13 mouse cellular contexts compared by ENCODE assay signal in the genomic region with DNA sequence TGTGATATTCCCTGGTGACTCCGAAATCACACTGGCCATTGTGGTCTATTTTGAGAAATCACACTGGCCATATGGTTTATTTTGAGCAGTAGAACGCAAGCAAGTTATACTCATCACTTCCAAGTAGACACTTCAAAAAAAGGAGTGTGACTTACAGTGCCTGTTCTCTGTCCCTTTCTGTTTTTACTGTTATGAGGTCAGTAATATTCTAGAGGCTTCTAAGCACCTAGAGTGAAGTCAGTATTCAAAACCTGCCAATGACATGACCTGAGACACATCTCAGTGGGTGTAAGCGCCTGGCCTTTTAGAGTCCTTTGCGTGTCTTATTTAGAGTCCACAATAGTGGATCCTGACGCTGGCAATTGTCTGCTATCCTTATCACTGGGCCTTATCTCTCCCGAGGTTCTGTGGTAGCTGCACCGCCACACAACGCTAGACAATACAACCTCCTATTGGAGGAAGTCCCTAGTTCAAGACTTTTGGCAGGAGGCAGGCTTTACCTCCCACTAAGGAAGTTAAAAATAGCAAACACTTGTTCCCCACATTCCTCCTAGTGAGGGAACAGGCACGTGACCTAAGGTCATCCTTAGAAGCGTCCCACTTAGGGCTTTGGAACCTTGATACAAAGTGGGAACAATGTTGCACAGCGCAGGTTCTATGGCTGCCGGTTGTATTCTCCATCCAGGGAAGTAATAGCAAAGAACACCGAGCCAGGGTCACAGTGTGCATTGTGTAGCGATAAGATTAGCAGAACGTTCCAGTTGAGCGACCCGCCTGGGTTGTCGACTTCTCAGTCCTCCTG. TPM values are rescaled to one million over a fixed set of nuclear protein-coding genes. Genes with fewer than 3 reads are reported as not detected.
DNase-seq lines count a peak whose midpoint lies in the region; ATAC-seq lines count a peak whose summit lies in the region.
"Had no signal": no experiment of that assay in that cellular context is flagged by ENCODE, and none has a peak within 500 bp of the region (broad histone marks: within the 10 kb centered on the region; RNA-seq: fewer than 3 reads in every experiment).

No protein-coding gene starts in this region.

- DNase-seq in embryonic facial prominence, embryonic 10.5 days (ENCODE audit: low spot score): no peak
- peak; percentile 76 for DNase-seq in R1 (ENCODE audit: low read depth, low spot score)
- no peak for DNase-seq in hindbrain, embryonic 11.5 days (ENCODE audit: low spot score)
- no peak for DNase-seq in layer of hippocampus, postnatal 14 days (ENCODE audit: low spot score in 2 of 2)
- DNase-seq: adrenal gland, adult 8-10 months; right cerebral cortex, postnatal 25 days had no signal

- ATAC-seq in embryonic facial prominence, embryonic 12.5 days (ENCODE audit: insufficient number of reproducible peaks, insufficient read depth, low FRiP score, low TSS enrichment): 0 out of 2 replicates have a peak, but pooled peaks have one; percentile 15
- ATAC-seq in heart, embryonic 15.5 days (replicated peaks; ENCODE audit: insufficient number of reproducible peaks, insufficient read depth, low FRiP score, low read depth): peak; percentile 79
- peak; percentile 41; the same call in 1 of the 2 replicates for ATAC-seq in liver, embryonic 16.5 days (ENCODE audit: low read depth)
- no peak for ATAC-seq in hindbrain, embryonic 11.5 days (ENCODE audit: low FRiP score)
- no peak for ATAC-seq in forebrain, embryonic 15.5 days (replicated peaks)
- ATAC-seq: hindbrain, postnatal 0 days had no signal

- H3K27ac ChIP-seq in embryonic facial prominence, embryonic 12.5 days: no peak overlapping the region
- H3K27ac ChIP-seq in embryonic facial prominence, embryonic 10.5 days (replicated peaks): no peak overlapping the region
- peak overlapping the region; percentile 82 for H3K27ac ChIP-seq in heart, embryonic 15.5 days
- no peak overlapping the region for H3K27ac ChIP-seq in liver, embryonic 16.5 days (ENCODE audit: low read length)
- no peak overlapping the region for H3K27ac ChIP-seq in hindbrain, embryonic 11.5 days (ENCODE audit: low read depth, low read length)
- H3K27ac ChIP-seq in forebrain, embryonic 15.5 days (replicated peaks): no peak overlapping the region
- H3K27ac ChIP-seq: hindbrain, postnatal 0 days; midbrain, embryonic 12.5 days; stomach, embryonic 15.5 days had no signal

- H3K4me1 ChIP-seq in embryonic facial prominence, embryonic 12.5 days: no peaks in the 10 kb centered on the region
- H3K4me1 ChIP-seq in embryonic facial prominence, embryonic 10.5 days: no peaks in the 10 kb centered on the region
- H3K4me1 ChIP-seq in heart, embryonic 15.5 days (replicated peaks): peaks cover 29% of the 10 kb centered on the region
- peaks cover 6% of the 10 kb centered on the region for H3K4me1 ChIP-seq in liver, embryonic 16.5 days (ENCODE audit: control insufficient read depth, low read depth, low read length)
- no peaks in the 10 kb centered on the region for H3K4me1 ChIP-seq in hindbrain, embryonic 11.5 days (replicated peaks; ENCODE audit: control insufficient read depth, insufficient read depth, low read length)
- no peaks in the 10 kb centered on the region for H3K4me1 ChIP-seq in forebrain, embryonic 15.5 days
- H3K4me1 ChIP-seq: midbrain, embryonic 12.5 days; stomach, embryonic 15.5 days had no signal

- no peak overlapping the region for H3K4me2 ChIP-seq in embryonic facial prominence, embryonic 12.5 days (replicated peaks)
- H3K4me2 ChIP-seq in heart, embryonic 15.5 days: peak overlapping the region; percentile 9
- no peak overlapping the region for H3K4me2 ChIP-seq in liver, embryonic 16.5 days (ENCODE audit: low read depth, low read length)
- H3K4me2 ChIP-seq in hindbrain, embryonic 11.5 days (replicated peaks; ENCODE audit: low read depth, low read length): no peak overlapping the region
- H3K4me2 ChIP-seq in forebrain, embryonic 15.5 days (replicated peaks): no peak overlapping the region
- H3K4me2 ChIP-seq: midbrain, embryonic 12.5 days; stomach, embryonic 15.5 days had no signal

- H3K27me3 ChIP-seq in embryonic facial prominence, embryonic 12.5 days: no peaks in the 10 kb centered on the region
- no peaks in the 10 kb centered on the region for H3K27me3 ChIP-seq in embryonic facial prominence, embryonic 10.5 days (replicated peaks; ENCODE audit: low read depth, poor library complexity, severe bottlenecking)
- no peaks in the 10 kb centered on the region for H3K27me3 ChIP-seq in heart, embryonic 15.5 days
- no peaks in the 10 kb centered on the region for H3K27me3 ChIP-seq in liver, embryonic 16.5 days (ENCODE audit: control insufficient read depth, insufficient read depth, low read depth, low read length)
- no peaks in the 10 kb centered on the region for H3K27me3 ChIP-seq in hindbrain, embryonic 11.5 days (ENCODE audit: control insufficient read depth, insufficient read depth, low read length)
- no peaks in the 10 kb centered on the region for H3K27me3 ChIP-seq in forebrain, embryonic 15.5 days
- H3K27me3 ChIP-seq: midbrain, embryonic 12.5 days; stomach, embryonic 15.5 days had no signal

- no peak overlapping the region for H3K4me3 ChIP-seq in embryonic facial prominence, embryonic 12.5 days
- no peak overlapping the region for H3K4me3 ChIP-seq in embryonic facial prominence, embryonic 10.5 days
- H3K4me3 ChIP-seq in heart, embryonic 15.5 days: no peak overlapping the region
- no peak overlapping the region for H3K4me3 ChIP-seq in liver, embryonic 16.5 days (ENCODE audit: low read depth, low read length)
- H3K4me3 ChIP-seq in hindbrain, embryonic 11.5 days (ENCODE audit: low read depth, low read length): no peak overlapping the region
- H3K4me3 ChIP-seq in forebrain, embryonic 15.5 days: no peak overlapping the region
- H3K4me3 ChIP-seq: midbrain, embryonic 12.5 days; stomach, embryonic 15.5 days had no signal

- no peaks in the 10 kb centered on the region for H3K9me3 ChIP-seq in embryonic facial prominence, embryonic 12.5 days
- no peaks in the 10 kb centered on the region for H3K9me3 ChIP-seq in embryonic facial prominence, embryonic 10.5 days
- no peaks in the 10 kb centered on the region for H3K9me3 ChIP-seq in heart, embryonic 15.5 days (replicated peaks)
- no peaks in the 10 kb centered on the region for H3K9me3 ChIP-seq in liver, embryonic 16.5 days (replicated peaks; ENCODE audit: control insufficient read depth, low read length)
- H3K9me3 ChIP-seq in hindbrain, embryonic 11.5 days (ENCODE audit: control insufficient read depth, low read length): no peaks in the 10 kb centered on the region
- H3K9me3 ChIP-seq in forebrain, embryonic 15.5 days: no peaks in the 10 kb centered on the region
- H3K9me3 ChIP-seq: midbrain, embryonic 12.5 days; stomach, embryonic 15.5 days had no signal

- H3K36me3 ChIP-seq in embryonic facial prominence, embryonic 12.5 days: no peaks in the 10 kb centered on the region
- H3K36me3 ChIP-seq in embryonic facial prominence, embryonic 10.5 days (replicated peaks): no peaks in the 10 kb centered on the region
- H3K36me3 ChIP-seq in heart, embryonic 15.5 days: no peaks in the 10 kb centered on the region
- no peaks in the 10 kb centered on the region for H3K36me3 ChIP-seq in liver, embryonic 16.5 days (ENCODE audit: control insufficient read depth, insufficient read depth)
- H3K36me3 ChIP-seq in hindbrain, embryonic 11.5 days (ENCODE audit: control insufficient read depth, insufficient read depth, low read length): no peaks in the 10 kb centered on the region
- no peaks in the 10 kb centered on the region for H3K36me3 ChIP-seq in forebrain, embryonic 15.5 days
- H3K36me3 ChIP-seq: midbrain, embryonic 12.5 days; stomach, embryonic 15.5 days had no signal

- WGBS in embryonic facial prominence, embryonic 12.5 days: 78% methylated on average over 18 of the region's 18 CpGs
- WGBS in embryonic facial prominence, embryonic 10.5 days: 83% methylated on average over 18 of the region's 18 CpGs
- 22% methylated on average over 18 of the region's 18 CpGs for WGBS in heart, embryonic 15.5 days
- 25% methylated on average over 18 of the region's 18 CpGs for whole genome bisulfite sequencing in liver, embryonic 16.5 days (ENCODE audit: insufficient replicate concordance)
- WGBS in hindbrain, embryonic 11.5 days: 78% methylated on average over 18 of the region's 18 CpGs
- 76% methylated on average over 18 of the region's 18 CpGs for WGBS in forebrain, embryonic 15.5 days

- H3K9ac ChIP-seq in embryonic facial prominence, embryonic 12.5 days: no peak overlapping the region
- no peak overlapping the region for H3K9ac ChIP-seq in heart, embryonic 15.5 days
- H3K9ac ChIP-seq in liver, embryonic 16.5 days (ENCODE audit: low read depth, low read length): no peak overlapping the region
- no peak overlapping the region for H3K9ac ChIP-seq in hindbrain, embryonic 11.5 days (ENCODE audit: low read depth, low read length)
- H3K9ac ChIP-seq in forebrain, embryonic 15.5 days (replicated peaks): no peak overlapping the region
- H3K9ac ChIP-seq: midbrain, embryonic 12.5 days; stomach, embryonic 15.5 days had no signal

RNA-seq across cellular contexts. Expression of a gene that starts 17.4 kb away (rescaled TPM):
- polyA plus RNA-seq in embryonic facial prominence, embryonic 12.5 days (2016; fragmentation: Nextera tagmentation; extraction: Ambion mirVana): 24.3 and 25.6 TPM in 2 replicates
- 15.3 and 16.3 TPM in 2 replicates for polyA plus RNA-seq in embryonic facial prominence, embryonic 10.5 days (2016; fragmentation: Nextera tagmentation; extraction: Ambion mirVana)
- polyA plus RNA-seq in heart, embryonic 15.5 days (2015; fragmentation: Nextera tagmentation; extraction: Ambion mirVana): 22.5 and 23.2 TPM in 2 replicates
- 3.2 TPM in 2 replicates for polyA plus RNA-seq in liver, embryonic 16.5 days (2015; fragmentation: Nextera tagmentation; extraction: Ambion mirVana)
- 26.4 and 26.7 TPM in 2 replicates for polyA plus RNA-seq in hindbrain, embryonic 11.5 days (2014; fragmentation: Nextera tagmentation; extraction: Ambion mirVana)
- polyA plus RNA-seq in forebrain, embryonic 15.5 days (2015; fragmentation: Nextera tagmentation; extraction: Ambion mirVana): 17.9 and 18.4 TPM in 2 replicates
- 10 to 100 TPM; 24.4 to 27.4 TPM for total RNA-seq in layer of hippocampus, postnatal 14 days (2021)

RNA-seq across cellular contexts. Expression of a gene that starts 28.4 kb away (rescaled TPM):
- 3.3 and 5.2 TPM in 2 replicates for polyA plus RNA-seq in embryonic facial prominence, embryonic 12.5 days (2016; fragmentation: Nextera tagmentation; extraction: Ambion mirVana)
- polyA plus RNA-seq in embryonic facial prominence, embryonic 10.5 days (2016; fragmentation: Nextera tagmentation; extraction: Ambion mirVana): 1.5 and 1.8 TPM in 2 replicates
- 17.8 and 19.0 TPM in 2 replicates for polyA plus RNA-seq in heart, embryonic 15.5 days (2015; fragmentation: Nextera tagmentation; extraction: Ambion mirVana)
- 5.2 and 5.7 TPM in 2 replicates for polyA plus RNA-seq in liver, embryonic 16.5 days (2015; fragmentation: Nextera tagmentation; extraction: Ambion mirVana)
- 5.3 and 5.4 TPM in 2 replicates for polyA plus RNA-seq in hindbrain, embryonic 11.5 days (2014; fragmentation: Nextera tagmentation; extraction: Ambion mirVana)
- 3.5 and 3.7 TPM in 2 replicates for polyA plus RNA-seq in forebrain, embryonic 15.5 days (2015; fragmentation: Nextera tagmentation; extraction: Ambion mirVana)
- 1 to 10 TPM; 1.8 to 1.9 TPM for total RNA-seq in layer of hippocampus, postnatal 14 days (2021)

Comparison
In these comparisons a context has a peak if more than half of its experiments do, and no peak if none do; other contexts are left out.
1. ATAC-seq: peak in embryonic facial prominence, embryonic 12.5 days (single experiment), heart, embryonic 15.5 days (single experiment) and liver, embryonic 16.5 days (single experiment); none in hindbrain, embryonic 11.5 days (single experiment) and forebrain, embryonic 15.5 days (single experiment).